Mouse (Mus musculus): ENCODE measurements around the gene Lrrfip1.

GRCm38 (mm10) chr1:91123466-91123865 lies 124.9 kb downstream of the Lrrfip1 start:
- TF ChIP-seq POLR2A (IDR thresholded peaks at IDR 0.05; ENCODE audit: extremely low read depth, insufficient read depth, low read length) (no peak), CTCF (IDR thresholded peaks at IDR 0.05; ENCODE audit: extremely low read depth, insufficient read depth, low read length) (no peak)
